Mouse (Mus musculus) adrenal gland, postnatal 25 days (tissue): ENCODE data around the gene Lrrc66. TPM values are rescaled to one million over a fixed set of nuclear protein-coding genes. Genes with fewer than 3 reads are reported as not detected.
"Not testable (repeated sequence)": the region's sequence is repeated elsewhere in the genome, so short reads cannot be mapped to it uniquely, and the experiment has no call there.

Experiments
- DNase-seq: peaks from one replicate; pipeline ENCODE4 v3.0.0; 2021; ENCODE audit warnings: mixed read lengths
- total RNA-seq: library from RNA; stranded (reverse); gene quantifications from 2 replicates; pipeline ENCODE4 v1.2.3, GENCODE M21; 2021

The Lrrc66 gene
- total RNA-seq, 1 experiment from 2014 or later, result not detected

GRCm38 (mm10) chr5:73613296-73613695, 19.0 kb downstream of the Lrrc66 start:
- DNase-seq, result no peak

- no peak for DNase-seq
Measured at GRCm38 (mm10) chr5:73611071-73611470, 21.3 kb downstream of the Lrrc66 start.

- DNase-seq, result no peak
Measured at GRCm38 (mm10) chr5:73604964-73605363, 27.4 kb downstream of the Lrrc66 start.

- DNase-seq, result no peak
Measured at GRCm38 (mm10) chr5:73604542-73604941, 27.8 kb downstream of the Lrrc66 start.

GRCm38 (mm10) chr5:73602865-73603264, 29.5 kb downstream of the Lrrc66 start:
- DNase-seq, result no peak

- no peak for DNase-seq
Measured at GRCm38 (mm10) chr5:73601361-73601763, 31.0 kb downstream of the Lrrc66 start.

GRCm38 (mm10) chr5:73599991-73600390, 32.3 kb downstream of the Lrrc66 start:
- peak; percentile 15 for DNase-seq

- DNase-seq, result peak; percentile 30
Measured at GRCm38 (mm10) chr5:73598943-73599695, 33.2 kb downstream of the Lrrc66 start.

GRCm38 (mm10) chr5:73587119-73587518, 45.2 kb downstream of the Lrrc66 start:
- DNase-seq, result no peak

GRCm38 (mm10) chr5:73586597-73586996, 45.7 kb downstream of the Lrrc66 start:
- DNase-seq, result no peak

GRCm38 (mm10) chr5:73585212-73586115, 46.9 kb downstream of the Lrrc66 start:
- peak; percentile 50 for DNase-seq

GRCm38 (mm10) chr5:73584011-73584410, 48.3 kb downstream of the Lrrc66 start:
- not testable (repeated sequence) for DNase-seq

GRCm38 (mm10) chr5:73578131-73578530, 54.2 kb downstream of the Lrrc66 start:
- no peak for DNase-seq

- no peak for DNase-seq
Measured at GRCm38 (mm10) chr5:73576708-73577107, 55.6 kb downstream of the Lrrc66 start.

GRCm38 (mm10) chr5:73574616-73575015, 57.7 kb downstream of the Lrrc66 start:
- no peak for DNase-seq

GRCm38 (mm10) chr5:73573789-73574188, 58.5 kb downstream of the Lrrc66 start:
- no peak for DNase-seq

GRCm38 (mm10) chr5:73572846-73573245, 59.5 kb downstream of the Lrrc66 start:
- no peak for DNase-seq

- no peak for DNase-seq
Measured at GRCm38 (mm10) chr5:73571395-73572156, 60.8 kb downstream of the Lrrc66 start.

- DNase-seq, result no peak
Measured at GRCm38 (mm10) chr5:73569181-73569580, 63.1 kb downstream of the Lrrc66 start.

GRCm38 (mm10) chr5:73566892-73567291, 65.4 kb downstream of the Lrrc66 start:
- DNase-seq, result no peak

GRCm38 (mm10) chr5:73566119-73566518, 66.2 kb downstream of the Lrrc66 start:
- DNase-seq, result no peak

- DNase-seq, result no peak
Measured at GRCm38 (mm10) chr5:73564038-73564437, 68.3 kb downstream of the Lrrc66 start.
